Mouse (Mus musculus) stomach, embryonic 15.5 days (tissue): Measurements from ENCODE around the gene Defb25. TPM values are rescaled to one million over a fixed set of nuclear protein-coding genes. Genes with fewer than 3 reads are reported as not detected.

Experiments
- ATAC-seq: fragments of 200-750 bp; cut with Nextera tagmentation; 2 replicates; pipeline ENCODE4 v1.8.0; 2017; ENCODE audit warnings: low read depth, moderate number of reproducible peaks, moderate TSS enrichment; ENCODE audit not compliant: insufficient read depth, low FRiP score
- H3K27ac ChIP-seq: fragments of 300-500 bp; sonication (generic); 2 replicates; pipeline ENCODE4 v1.5.1; 2015; ENCODE audit warnings: mild to moderate bottlenecking, inconsistent platforms
- H3K27me3 ChIP-seq: fragments of 300-500 bp; sonication (generic); replicated peaks from 2 replicates; pipeline ENCODE4 v1.6.1; 2015; ENCODE audit warnings: inconsistent platforms
- H3K36me3 ChIP-seq: fragments of 300-500 bp; sonication (generic); 2 replicates; pipeline ENCODE4 v1.6.1; 2015; ENCODE audit warnings: inconsistent platforms
- H3K4me1 ChIP-seq: fragments of 300-500 bp; sonication (generic); 2 replicates; pipeline ENCODE4 v1.6.1; 2015; ENCODE audit warnings: inconsistent platforms
- H3K4me2 ChIP-seq: fragments of 300-500 bp; sonication (generic); 2 replicates; pipeline ENCODE4 v1.6.1; 2015; ENCODE audit warnings: mild to moderate bottlenecking, inconsistent platforms
- H3K4me3 ChIP-seq: fragments of 300-500 bp; sonication (generic); replicated peaks from 2 replicates; pipeline ENCODE4 v1.5.1; 2015; ENCODE audit warnings: inconsistent platforms
- H3K9ac ChIP-seq: fragments of 300-500 bp; sonication (generic); 2 replicates; pipeline ENCODE4 v1.6.1; 2015; ENCODE audit warnings: inconsistent platforms
- H3K9me3 ChIP-seq: fragments of 300-500 bp; sonication (generic); 2 replicates; pipeline ENCODE4 v1.6.1; 2016; ENCODE audit warnings: inconsistent platforms
- WGBS: fragments of 180-500 bp; shearing (Covaris S2); methylation state at CpG from one replicate; pipeline ENCODE4 v1.1.7; 2015; 5-methylcytosine and 5-hydroxymethylcytosine counted together
- polyA plus RNA-seq: library from polyadenylated mRNA; unstranded; fragments of >200 nt; fragmentation: Nextera tagmentation; extraction: Ambion mirVana; gene quantifications from 2 replicates; pipeline ENCODE4 v1.2.1, GENCODE M21; 2015

Defb25 gene
- polyA plus RNA-seq, 1 experiment from 2014 or later: 1.2 TPM

DNA sequence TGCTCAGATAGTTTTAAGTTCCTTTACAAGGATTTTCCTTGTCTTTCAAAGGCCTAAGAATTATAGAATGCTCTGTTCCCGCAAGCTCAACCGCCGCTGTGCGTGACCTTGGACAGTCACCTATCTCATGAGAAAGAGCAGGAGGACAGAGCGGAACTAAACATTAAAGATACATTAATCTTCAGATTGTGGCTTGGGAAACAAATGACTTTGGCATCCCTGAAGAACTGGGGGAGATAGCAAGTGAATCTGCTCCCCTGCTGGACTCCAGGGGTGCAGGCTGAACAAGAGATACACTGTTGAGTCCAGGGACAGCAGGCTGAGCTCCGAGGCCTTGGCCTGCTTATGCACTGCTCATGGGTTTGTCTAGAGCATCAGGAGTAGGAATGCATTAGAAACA is 22.8 kb downstream of the Defb25 start:
- no peak for ATAC-seq
- 60% methylated on average over 6 of the region's 6 CpGs for WGBS
- Histone ChIP-seq H3K9ac (no peak overlapping the region), H3K27ac (no peak overlapping the region), H3K36me3 (no peaks in the 10 kb centered on the region), H3K27me3 (no peaks in the 10 kb centered on the region), H3K4me3 (no peak overlapping the region), H3K9me3 (no peaks in the 10 kb centered on the region), H3K4me1 (no peaks in the 10 kb centered on the region), H3K4me2 (no peak overlapping the region)

GRCm38 (mm10) chr2:152599299-152599698 is 23.6 kb downstream of the Defb25 start, which contains the start of gene Defb45:
Gene Defb45, minus strand, starts transcription at chr2:152599399.
- no peak within 1 kb of the TSS for H3K9ac ChIP-seq
- H3K9me3 ChIP-seq: no peaks in the 10 kb centered on the region
- no peaks in the 10 kb centered on the region for H3K27me3 ChIP-seq
- no peak within 1 kb of the TSS for H3K27ac ChIP-seq
- WGBS: 59% methylated on average over 7 of the region's 7 CpGs
- H3K4me1 ChIP-seq: no peaks in the 10 kb centered on the region
- H3K4me3 ChIP-seq: no peak within 1 kb of the TSS
- H3K36me3 ChIP-seq: no peaks in the 10 kb centered on the region
- ATAC-seq: no peak
- no peak within 1 kb of the TSS for H3K4me2 ChIP-seq

DNA sequence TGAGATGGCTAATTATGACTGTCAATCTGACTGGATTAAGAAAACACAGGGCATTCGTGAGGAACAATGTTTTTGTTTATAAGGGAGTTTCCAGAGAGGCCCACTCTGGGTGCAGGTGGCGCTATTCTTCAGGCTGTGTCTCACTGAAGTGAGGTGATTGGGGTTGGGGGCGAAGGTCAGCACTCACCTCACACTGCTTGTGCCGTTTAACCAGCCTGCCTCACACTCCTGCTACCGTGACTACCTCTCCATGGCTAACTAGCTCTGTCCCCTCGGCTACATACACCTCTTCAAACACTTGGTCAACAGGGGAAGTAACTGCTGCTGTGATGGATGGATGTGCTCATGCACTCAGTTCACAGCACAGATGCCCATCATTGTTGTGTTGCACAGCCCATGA is 33.8 kb downstream of the Defb25 start:
- no peak overlapping the region for H3K27ac ChIP-seq
- no peak overlapping the region for H3K4me2 ChIP-seq
- no peak overlapping the region for H3K4me3 ChIP-seq
- H3K9ac ChIP-seq: no peak overlapping the region
- H3K9me3 ChIP-seq: no peaks in the 10 kb centered on the region
- no peaks in the 10 kb centered on the region for H3K27me3 ChIP-seq
- no peak for ATAC-seq
- H3K4me1 ChIP-seq: no peaks in the 10 kb centered on the region
- H3K36me3 ChIP-seq: no peaks in the 10 kb centered on the region
- WGBS: 35% methylated on average over 6 of the region's 6 CpGs

DNA sequence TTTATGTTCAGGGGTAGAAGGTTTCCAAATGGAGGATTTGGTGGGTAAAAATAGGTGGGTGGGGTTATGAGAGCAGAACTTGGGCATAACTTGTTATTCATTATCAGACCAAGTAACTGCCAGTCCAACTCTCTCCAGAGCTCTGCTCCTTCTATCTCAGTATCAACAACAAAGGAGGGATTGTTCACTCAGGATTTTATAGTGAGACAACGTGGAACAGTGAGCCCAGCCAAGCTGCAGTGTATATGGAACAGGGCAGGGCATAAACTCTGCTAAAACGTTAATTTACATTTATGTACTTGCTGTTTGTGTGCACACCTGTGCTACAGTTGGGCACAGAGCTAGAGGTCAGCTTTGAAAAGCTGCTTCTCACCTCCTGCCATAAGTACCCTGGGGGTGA is 34.4 kb downstream of the Defb25 start:
- Histone ChIP-seq H3K9ac (no peak overlapping the region), H3K27ac (no peak overlapping the region), H3K4me1 (no peaks in the 10 kb centered on the region), H3K4me3 (no peak overlapping the region), H3K4me2 (no peak overlapping the region), H3K36me3 (no peaks in the 10 kb centered on the region), H3K27me3 (no peaks in the 10 kb centered on the region), H3K9me3 (no peaks in the 10 kb centered on the region)
- ATAC-seq: no peak
- WGBS: 27% methylated on average over 2 of the region's 2 CpGs

DNA sequence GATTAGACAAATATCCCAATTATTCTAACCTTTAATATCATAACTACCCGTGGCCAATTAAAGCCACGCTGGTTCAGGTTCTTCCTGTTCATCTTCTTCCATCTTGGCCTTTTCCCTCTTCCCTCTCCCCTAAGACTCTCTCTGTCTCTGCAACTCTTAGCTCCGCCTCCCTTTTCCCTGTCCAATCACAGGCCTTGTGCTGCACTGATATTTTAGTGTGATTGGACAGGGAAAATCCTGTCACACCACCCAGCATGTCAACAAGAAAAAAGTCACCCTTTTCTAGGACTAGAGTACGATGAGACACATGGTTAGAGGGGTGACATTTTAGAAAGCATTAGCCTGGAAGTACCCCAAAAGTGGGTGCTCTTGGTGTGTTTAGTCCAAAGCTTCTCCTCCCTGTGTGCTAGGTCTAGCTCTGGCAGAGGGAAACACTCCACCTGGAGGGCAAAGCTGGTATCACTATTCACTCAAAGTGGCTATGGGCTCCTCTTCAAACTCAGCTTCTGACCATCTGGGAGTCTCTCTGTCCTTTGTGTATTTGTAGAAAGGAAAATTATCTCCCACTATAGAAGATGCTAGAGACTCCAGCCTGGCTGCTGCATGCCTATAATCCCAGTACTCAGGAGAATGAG is 35.8 kb downstream of the Defb25 start:
- ATAC-seq: no peak
- WGBS: 72% methylated on average over 4 of the region's 4 CpGs
- Histone ChIP-seq H3K4me2 (no peak overlapping the region), H3K9ac (no peak overlapping the region), H3K36me3 (no peaks in the 10 kb centered on the region), H3K27ac (no peak overlapping the region), H3K4me3 (no peak overlapping the region), H3K27me3 (no peaks in the 10 kb centered on the region), H3K4me1 (no peaks in the 10 kb centered on the region), H3K9me3 (no peaks in the 10 kb centered on the region)

DNA sequence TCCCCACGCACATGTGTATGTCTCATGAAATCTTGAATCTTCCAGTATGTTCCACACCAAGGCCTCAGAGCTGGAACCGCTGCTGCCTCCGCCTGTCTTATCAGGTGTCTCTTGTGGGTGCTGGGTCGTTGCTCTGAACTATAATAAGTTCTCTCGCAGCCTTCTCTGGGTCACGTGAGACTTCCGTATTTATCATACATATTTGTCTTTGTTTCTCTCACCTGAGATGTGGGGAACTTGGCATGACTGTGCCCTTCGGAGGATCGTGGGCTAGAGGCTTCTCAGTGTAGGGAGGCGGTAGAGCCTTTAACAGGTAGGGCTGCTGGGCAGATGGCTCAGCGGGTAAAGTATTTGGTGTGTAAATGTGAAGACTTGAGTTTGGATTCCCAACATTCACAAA is 42.2 kb downstream of the Defb25 start:
- Histone ChIP-seq H3K4me2 (no peak overlapping the region), H3K27ac (no peak overlapping the region), H3K36me3 (no peaks in the 10 kb centered on the region), H3K4me1 (no peaks in the 10 kb centered on the region), H3K9ac (no peak overlapping the region), H3K27me3 (no peaks in the 10 kb centered on the region), H3K9me3 (no peaks in the 10 kb centered on the region), H3K4me3 (no peak overlapping the region)
- ATAC-seq: no peak
- WGBS: 76% methylated on average over 11 of the region's 11 CpGs

GRCm38 (mm10) chr2:152580107-152580506 is 42.7 kb downstream of the Defb25 start, which contains the start of gene Defb19:
Gene Defb19, minus strand, starts transcription at chr2:152580312.
- 56% methylated on average over 7 of the region's 7 CpGs for WGBS
- Histone ChIP-seq H3K4me3 (no peak within 1 kb of the TSS), H3K27ac (no peak within 1 kb of the TSS), H3K9ac (no peak within 1 kb of the TSS), H3K9me3 (no peaks in the 10 kb centered on the region), H3K4me1 (no peaks in the 10 kb centered on the region), H3K4me2 (no peak within 1 kb of the TSS), H3K27me3 (no peaks in the 10 kb centered on the region), H3K36me3 (no peaks in the 10 kb centered on the region)
- no peak for ATAC-seq

GRCm38 (mm10) chr2:152573484-152573883 is 49.4 kb downstream of the Defb25 start:
- Histone ChIP-seq H3K4me3 (no peak overlapping the region), H3K9ac (no peak overlapping the region), H3K4me2 (no peak overlapping the region), H3K36me3 (no peaks in the 10 kb centered on the region), H3K27ac (no peak overlapping the region), H3K4me1 (no peaks in the 10 kb centered on the region), H3K9me3 (no peaks in the 10 kb centered on the region), H3K27me3 (no peaks in the 10 kb centered on the region)
- no peak for ATAC-seq
- 85% methylated on average over 8 of the region's 8 CpGs for WGBS

Other genes with a start within 250 kb of the Defb25 start
- 2.0 and 2.3 TPM in 2 replicates for gene Nrsn2, start 246.4 kb downstream of the Defb25 start, polyA plus RNA-seq
- 7.2 and 8.0 TPM in 2 replicates for gene Sox12, start 225.0 kb downstream of the Defb25 start, polyA plus RNA-seq
- 40.0 and 40.1 TPM in 2 replicates for gene Zcchc3, start 208.0 kb downstream of the Defb25 start, polyA plus RNA-seq
- 0.52 and 0.85 TPM in 2 replicates for gene 6820408C15Rik, start 207.5 kb downstream of the Defb25 start, polyA plus RNA-seq
- not detected in 2 replicates for gene Defb23, start 158.4 kb downstream of the Defb25 start, polyA plus RNA-seq
- not detected in 2 replicates for gene Defb20, start 146.0 kb downstream of the Defb25 start, polyA plus RNA-seq
- gene Defb22, start 132.9 kb downstream of the Defb25 start, polyA plus RNA-seq: not detected in 2 replicates
- not detected in 2 replicates for gene Defb26, start 111.4 kb downstream of the Defb25 start, polyA plus RNA-seq
- not detected in 2 replicates for gene Defb28, start 104.8 kb downstream of the Defb25 start, polyA plus RNA-seq
- not detected in 2 replicates for gene Defb29, start 83.0 kb downstream of the Defb25 start, polyA plus RNA-seq
- gene Gm17416, start 53.7 kb downstream of the Defb25 start, polyA plus RNA-seq: not detected in 2 replicates
- not detected in 2 replicates for gene Defb21, start 50.3 kb downstream of the Defb25 start, polyA plus RNA-seq
- gene Defb19, start 42.7 kb downstream of the Defb25 start, polyA plus RNA-seq: not detected in 2 replicates
- gene Defb45, start 23.7 kb downstream of the Defb25 start, polyA plus RNA-seq: not detected in 2 replicates
- gene Defb36, start 18.7 kb downstream of the Defb25 start, polyA plus RNA-seq: not detected in 2 replicates
- gene Rem1, start 3.9 kb upstream of the Defb25 start, polyA plus RNA-seq: 19.1 and 22.7 TPM in 2 replicates
- gene H13, start 46.4 kb upstream of the Defb25 start, polyA plus RNA-seq: 122 and 135 TPM in 2 replicates
- 23.1 and 26.7 TPM in 2 replicates for gene Mcts2, start 64.0 kb upstream of the Defb25 start, polyA plus RNA-seq
- 117 and 138 TPM in 2 replicates for gene Id1, start 113.2 kb upstream of the Defb25 start, polyA plus RNA-seq
- gene Cox4i2, start 131.1 kb upstream of the Defb25 start, polyA plus RNA-seq: 19.0 and 19.5 TPM in 2 replicates
- 69.8 and 75.7 TPM in 2 replicates for gene Bcl2l1, start 208.7 kb upstream of the Defb25 start, polyA plus RNA-seq
- gene Tpx2, start 224.9 kb upstream of the Defb25 start, polyA plus RNA-seq: 66.5 TPM in 2 replicates